Mouse (Mus musculus): ENCODE results near the gene Usf1. TPM values are rescaled to one million over a fixed set of nuclear protein-coding genes. Genes with fewer than 3 reads are reported as not detected.

The Usf1 gene
- polyA plus RNA-seq, 1 experiment: 106 TPM

GRCm38 (mm10) chr1:171382096-171382620 lies 29.0 kb upstream of the Usf1 start:
- no peak overlapping the region for H3K4me3 ChIP-seq
- no peaks in the 10 kb centered on the region for H3K79me2 ChIP-seq (ENCODE audit: control insufficient read depth, insufficient read depth)
- no peak for TF ChIP-seq MYOG (IDR thresholded peaks at IDR 0.05; ENCODE audit: control insufficient read depth in 1 of 3, insufficient read depth in 1 of 3, insufficient read length in 2 of 3, low read depth in 2 of 3)
- no peak for TF ChIP-seq POLR2A (IDR thresholded peaks at IDR 0.05; ENCODE audit: insufficient read length, low read depth)
- TF ChIP-seq SRF (IDR thresholded peaks at IDR 0.05; ENCODE audit: control insufficient read depth, insufficient read length, low read depth): no peak
- TF ChIP-seq MAX (IDR thresholded peaks at IDR 0.05; ENCODE audit: low read depth): no peak
- TF ChIP-seq POLR2AphosphoS2 (IDR thresholded peaks at IDR 0.05; ENCODE audit: insufficient read length, low read depth): no peak
- TF ChIP-seq E2F4 (IDR thresholded peaks at IDR 0.05; ENCODE audit: insufficient read depth): no peak
- no peak for TF ChIP-seq TCF12 (IDR thresholded peaks at IDR 0.05; ENCODE audit: insufficient read depth, poor library complexity, severe bottlenecking)
- TF ChIP-seq REST (IDR thresholded peaks at IDR 0.05; ENCODE audit: insufficient read depth, insufficient read length): no peak
- TF ChIP-seq USF1 (IDR thresholded peaks at IDR 0.05; ENCODE audit: low read depth): no peak
- no peak for TF ChIP-seq CEBPB (IDR thresholded peaks at IDR 0.05; ENCODE audit: insufficient read depth, poor library complexity, severe bottlenecking)
- no peak for TF ChIP-seq TCF3 (IDR thresholded peaks at IDR 0.05; ENCODE audit: insufficient read length, low read depth)
- no peak for TF ChIP-seq MYOD1 (IDR thresholded peaks at IDR 0.05; ENCODE audit: control insufficient read depth in 1 of 3, insufficient read length in 2 of 3, low read depth in 2 of 3)
- no peaks in the 10 kb centered on the region for H3K27me3 ChIP-seq (ENCODE audit: control insufficient read depth, insufficient read depth, insufficient read length)
- H3K36me3 ChIP-seq (ENCODE audit: control insufficient read depth, insufficient read depth): no peaks in the 10 kb centered on the region
- no peak overlapping the region for H3K4me2 ChIP-seq (ENCODE audit: low read depth)
- H3ac ChIP-seq (ENCODE audit: control insufficient read depth, insufficient read length): no peak overlapping the region

GRCm38 (mm10) chr1:171384361-171384760 lies 26.8 kb upstream of the Usf1 start:
- H3K27me3 ChIP-seq (ENCODE audit: control insufficient read depth, insufficient read depth, insufficient read length): no peaks in the 10 kb centered on the region
- H3K79me2 ChIP-seq (ENCODE audit: control insufficient read depth, insufficient read depth): no peaks in the 10 kb centered on the region
- no peak overlapping the region for H3K4me3 ChIP-seq
- TF ChIP-seq TCF12 (IDR thresholded peaks at IDR 0.05; ENCODE audit: insufficient read depth, poor library complexity, severe bottlenecking) (no peak), MAX (IDR thresholded peaks at IDR 0.05; ENCODE audit: low read depth) (no peak), MYOG (IDR thresholded peaks at IDR 0.05; ENCODE audit: control insufficient read depth in 1 of 3, insufficient read depth in 1 of 3, insufficient read length in 2 of 3, low read depth in 2 of 3) (no peak), REST (IDR thresholded peaks at IDR 0.05; ENCODE audit: insufficient read depth, insufficient read length) (no peak), CEBPB (IDR thresholded peaks at IDR 0.05; ENCODE audit: insufficient read depth, poor library complexity, severe bottlenecking) (no peak), MYOD1 (IDR thresholded peaks at IDR 0.05; ENCODE audit: control insufficient read depth in 1 of 3, insufficient read length in 2 of 3, low read depth in 2 of 3) (no peak), POLR2A (IDR thresholded peaks at IDR 0.05; ENCODE audit: insufficient read length, low read depth) (no peak), TCF3 (IDR thresholded peaks at IDR 0.05; ENCODE audit: insufficient read length, low read depth) (no peak), SRF (IDR thresholded peaks at IDR 0.05; ENCODE audit: control insufficient read depth, insufficient read length, low read depth) (no peak)
- H3ac ChIP-seq (ENCODE audit: control insufficient read depth, insufficient read length): no peak overlapping the region
- H3K36me3 ChIP-seq (ENCODE audit: control insufficient read depth, insufficient read depth): no peaks in the 10 kb centered on the region
- no peak overlapping the region for H3K4me2 ChIP-seq (ENCODE audit: low read depth)

GRCm38 (mm10) chr1:171385171-171385570 lies 25.9 kb upstream of the Usf1 start:
- TF ChIP-seq TCF12 (IDR thresholded peaks at IDR 0.05; ENCODE audit: insufficient read depth, poor library complexity, severe bottlenecking) (no peak), POLR2AphosphoS2 (IDR thresholded peaks at IDR 0.05; ENCODE audit: insufficient read length, low read depth) (no peak), MAX (IDR thresholded peaks at IDR 0.05; ENCODE audit: low read depth) (no peak), CEBPB (IDR thresholded peaks at IDR 0.05; ENCODE audit: insufficient read depth, poor library complexity, severe bottlenecking) (no peak), REST (IDR thresholded peaks at IDR 0.05; ENCODE audit: insufficient read depth, insufficient read length) (no peak), TCF3 (IDR thresholded peaks at IDR 0.05; ENCODE audit: insufficient read length, low read depth) (no peak), E2F4 (IDR thresholded peaks at IDR 0.05; ENCODE audit: insufficient read depth) (no peak), POLR2A (IDR thresholded peaks at IDR 0.05; ENCODE audit: insufficient read length, low read depth) (no peak), USF1 (IDR thresholded peaks at IDR 0.05; ENCODE audit: low read depth) (no peak), SRF (IDR thresholded peaks at IDR 0.05; ENCODE audit: control insufficient read depth, insufficient read length, low read depth) (no peak), MYOD1 (IDR thresholded peaks at IDR 0.05; ENCODE audit: control insufficient read depth in 1 of 3, insufficient read length in 2 of 3, low read depth in 2 of 3) (no peak), MYOG (IDR thresholded peaks at IDR 0.05; ENCODE audit: control insufficient read depth in 1 of 3, insufficient read depth in 1 of 3, insufficient read length in 2 of 3, low read depth in 2 of 3) (no peak)
- Histone ChIP-seq H3K4me3 (no peak overlapping the region), H3K36me3 (ENCODE audit: control insufficient read depth, insufficient read depth) (no peaks in the 10 kb centered on the region), H3K27me3 (ENCODE audit: control insufficient read depth, insufficient read depth, insufficient read length) (no peaks in the 10 kb centered on the region), H3K79me2 (ENCODE audit: control insufficient read depth, insufficient read depth) (no peaks in the 10 kb centered on the region), H3ac (ENCODE audit: control insufficient read depth, insufficient read length) (no peak overlapping the region), H3K4me2 (ENCODE audit: low read depth) (no peak overlapping the region)

GRCm38 (mm10) chr1:171387099-171387498 lies 24.0 kb upstream of the Usf1 start:
- H3K4me2 ChIP-seq (ENCODE audit: low read depth): no peak overlapping the region
- no peaks in the 10 kb centered on the region for H3K36me3 ChIP-seq (ENCODE audit: control insufficient read depth, insufficient read depth)
- no peak overlapping the region for H3ac ChIP-seq (ENCODE audit: control insufficient read depth, insufficient read length)
- no peaks in the 10 kb centered on the region for H3K27me3 ChIP-seq (ENCODE audit: control insufficient read depth, insufficient read depth, insufficient read length)
- no peak for TF ChIP-seq USF1 (IDR thresholded peaks at IDR 0.05; ENCODE audit: low read depth)
- no peak for TF ChIP-seq TCF3 (IDR thresholded peaks at IDR 0.05; ENCODE audit: insufficient read length, low read depth)
- no peak for TF ChIP-seq CEBPB (IDR thresholded peaks at IDR 0.05; ENCODE audit: insufficient read depth, poor library complexity, severe bottlenecking)
- no peak for TF ChIP-seq TCF12 (IDR thresholded peaks at IDR 0.05; ENCODE audit: insufficient read depth, poor library complexity, severe bottlenecking)
- H3K4me3 ChIP-seq: no peak overlapping the region
- H3K79me2 ChIP-seq (ENCODE audit: control insufficient read depth, insufficient read depth): no peaks in the 10 kb centered on the region
